Comparison of ENCODE assay signal across 22 mouse cellular contexts in the genomic region with DNA sequence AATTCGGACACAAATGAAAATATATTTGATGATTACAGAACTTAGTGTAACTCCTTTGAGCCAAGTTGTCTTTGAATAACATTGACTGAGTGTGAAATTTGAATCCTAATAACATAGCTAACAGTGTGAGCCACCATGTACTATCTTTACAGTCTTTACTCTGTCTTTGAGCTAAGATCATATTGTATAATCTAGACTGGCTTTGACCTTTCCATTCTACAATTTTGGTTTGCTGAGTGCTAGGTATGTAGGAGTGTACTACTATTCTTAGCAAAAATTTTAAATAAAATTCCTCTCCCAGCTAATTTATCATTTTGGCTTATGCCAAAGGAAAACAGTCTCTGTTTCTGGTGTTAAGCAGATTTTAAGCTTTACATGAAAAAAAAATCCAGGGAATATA.
"Had no signal": no experiment of that assay in that cellular context is flagged by ENCODE, and none has a peak within 500 bp of the region (broad histone marks: within the 10 kb centered on the region; RNA-seq: fewer than 3 reads in every experiment).

No protein-coding gene starts in this region.

- ATAC-seq: hindbrain, embryonic 16.5 days; hindbrain, postnatal 0 days; inflammation-experienced regulatory T-cells, adult 6 months; intestine, embryonic 15.5 days; intestine, embryonic 16.5 days; intestine, postnatal 0 days had no signal

- DNase-seq: heart, postnatal 10 days; heart, postnatal 14 days; heart, postnatal 36 days; heart, postnatal 4 days; kidney, adult 11 months; kidney, adult 18-20 months; kidney, adult 2 months; kidney, adult 8-10 months; kidney, adult 9 months; kidney, postnatal 10 days; kidney, postnatal 14 days; kidney, postnatal 25 days; kidney, postnatal 36 days; kidney, postnatal 4 days; layer of hippocampus, adult 9-11 months; layer of hippocampus, postnatal 36 days had no signal
